Mouse (Mus musculus) left cerebral cortex, postnatal 14 days (tissue): ENCODE measurements around the gene Cryzl2. TPM values are rescaled to one million over a fixed set of nuclear protein-coding genes. Genes with fewer than 3 reads are reported as not detected.

Experiments used
- DNase-seq, 2 experiments: peaks; one replicate each; pipeline ENCODE4 v3.0.0; 2021 to 2022; ENCODE audit warnings: low spot score in 2 of 2, mixed read lengths in 1 of 2
- intact Hi-C: fragments of 180-260 bp; cut with DNase I; formaldehyde crosslinking; loops from one replicate; pipeline ENCODE4 v1.15.1; 2025
- total RNA-seq, 2 experiments: library from RNA; stranded (reverse); gene quantifications; 2 replicates each; pipeline ENCODE4 v1.2.3; 2021

Cryzl2 gene
- total RNA-seq, 2 experiments from 2014 or later, result 3.0 to 4.8 TPM

DNA sequence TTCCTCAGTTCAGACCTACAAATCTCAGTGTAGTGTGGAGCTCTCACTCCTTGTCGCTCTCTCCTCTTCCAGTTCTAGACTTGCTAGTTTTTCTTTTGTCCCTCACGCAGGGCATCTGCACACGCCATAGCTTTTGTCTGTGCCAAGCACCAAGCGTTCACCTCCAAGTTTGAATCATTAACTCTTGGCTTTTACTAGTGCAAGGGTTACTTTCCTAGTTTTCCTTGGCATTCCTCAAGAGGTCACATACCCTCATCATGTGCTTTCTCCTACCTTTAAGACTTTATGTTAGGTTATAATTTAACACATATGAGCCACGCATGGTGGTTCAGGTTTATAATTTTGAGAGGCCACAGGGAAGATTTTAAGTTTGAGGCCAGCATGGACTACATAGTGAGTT lies 2.9 kb downstream of the Cryzl2 start:
- DNase-seq, result no peak
- intact Hi-C loops, result no loop called here

DNA sequence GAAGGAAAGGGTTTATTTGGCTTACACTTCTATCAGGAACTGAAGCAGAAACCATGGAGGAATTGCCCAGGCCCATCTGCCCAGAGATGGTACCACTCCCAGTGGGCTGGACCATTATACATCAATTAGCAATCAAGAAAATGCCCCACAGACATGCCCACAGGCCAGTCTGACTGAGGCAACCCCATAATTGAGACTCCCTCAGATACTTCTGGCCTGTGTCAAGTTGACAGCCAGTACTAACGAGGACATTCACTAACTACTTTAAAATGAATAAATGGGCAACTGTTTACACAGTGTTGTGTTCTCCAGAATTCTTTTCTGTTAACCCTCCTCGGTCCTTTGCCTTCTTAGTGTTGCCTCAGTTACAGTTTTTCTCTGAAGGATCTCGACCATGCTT lies 4.0 kb downstream of the Cryzl2 start:
- no peak for DNase-seq
- intact Hi-C loops, result no loop called here

DNA sequence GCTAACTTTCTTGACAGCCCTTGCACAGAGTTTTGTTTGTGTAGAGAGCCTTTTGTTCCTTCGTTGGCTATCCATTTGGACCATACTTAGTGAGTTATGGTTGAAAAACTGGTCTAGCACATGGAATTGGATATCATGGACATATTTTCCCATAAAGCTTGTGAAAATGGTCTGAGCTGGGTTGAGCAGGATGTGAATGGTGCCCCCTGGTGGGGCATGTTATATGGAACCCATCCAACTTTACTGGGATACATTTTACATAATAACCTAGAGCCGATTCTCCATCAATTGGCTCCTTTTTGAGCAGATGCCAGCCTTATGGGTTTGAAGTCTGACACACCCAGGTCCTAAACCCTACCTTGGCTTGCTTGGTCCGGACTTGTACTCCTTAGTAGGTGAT lies 6.8 kb downstream of the Cryzl2 start:
- DNase-seq, result peak; percentile 64 to 70
- intact Hi-C loops, result no loop called here

DNA sequence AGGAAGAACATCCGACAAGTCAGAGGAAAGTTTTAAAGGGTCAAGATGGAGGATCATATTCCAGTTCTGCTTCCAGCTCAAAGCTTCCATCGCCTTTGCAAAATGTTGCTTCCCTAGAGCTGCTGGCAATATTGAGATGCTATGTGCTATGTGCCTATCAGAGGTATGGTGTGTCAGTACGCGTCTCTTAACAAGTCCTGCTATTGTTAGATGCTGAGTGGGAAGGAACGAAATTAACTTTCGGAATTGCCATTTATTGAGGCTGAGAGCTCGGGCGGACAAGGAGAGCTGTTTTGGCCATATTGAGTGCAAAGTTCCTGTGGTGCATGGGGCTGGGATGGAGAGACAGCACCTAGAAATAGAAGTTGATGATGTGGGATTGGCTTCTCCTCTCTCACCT lies 9.5 kb downstream of the Cryzl2 start:
- intact Hi-C loops, result no loop called here
- peak in 1 of 2 experiments; percentile 27 for DNase-seq

DNA sequence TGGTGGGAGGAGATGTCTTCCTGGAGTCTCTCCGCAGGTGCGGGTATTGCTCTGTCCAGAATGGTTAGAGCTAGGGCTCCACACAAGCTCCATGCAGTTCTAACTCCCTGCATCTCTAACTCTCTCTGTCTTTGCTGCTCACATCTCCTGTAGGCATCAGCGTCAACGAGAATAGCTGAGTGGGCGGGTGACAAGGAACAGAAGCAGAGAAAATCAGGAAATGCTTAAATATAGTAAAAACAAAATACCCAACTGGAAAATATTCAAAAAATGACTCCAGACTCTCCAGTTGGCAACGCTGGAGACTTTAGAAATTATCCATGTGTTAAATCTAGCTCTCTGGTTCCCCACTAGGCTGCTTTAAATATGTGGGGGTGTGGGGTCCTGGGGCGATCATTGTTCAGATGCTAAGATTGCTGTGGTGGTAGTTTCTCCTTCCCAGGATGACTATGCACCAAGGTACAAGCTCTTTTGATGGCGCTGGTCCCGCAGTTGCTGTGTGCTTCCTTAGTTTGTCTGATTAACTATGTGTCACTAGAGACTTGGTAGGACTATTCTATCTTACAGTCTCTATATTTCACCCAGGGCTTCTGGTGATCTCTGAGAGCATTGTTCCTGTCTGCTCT lies 12.5 kb downstream of the Cryzl2 start:
- intact Hi-C loops, result no loop called here

DNA sequence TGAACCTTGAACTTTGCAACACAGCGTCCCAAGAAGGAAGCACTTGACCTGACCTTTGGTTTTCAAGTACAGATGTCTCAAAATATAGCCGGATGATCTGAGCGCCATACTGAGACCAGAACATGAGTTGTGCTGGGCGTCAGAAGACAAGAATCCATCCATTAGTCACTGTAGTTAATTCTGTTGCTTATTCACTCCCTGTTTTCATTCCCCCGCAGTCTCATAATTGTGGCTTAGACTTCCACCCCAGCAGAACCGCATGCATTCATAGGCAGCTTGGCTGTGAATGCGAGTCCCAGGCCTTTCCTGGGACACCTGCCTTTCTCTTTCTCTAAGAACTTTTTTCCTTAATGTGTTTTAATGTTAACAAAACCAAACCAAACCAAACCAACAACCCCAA lies 14.3 kb downstream of the Cryzl2 start:
- DNase-seq, result no peak
- intact Hi-C loops, result no loop called here

More for the DNA sequence above, 12.5 kb downstream of the Cryzl2 start:
- peak; percentile 74 to 85 for DNase-seq

DNA sequence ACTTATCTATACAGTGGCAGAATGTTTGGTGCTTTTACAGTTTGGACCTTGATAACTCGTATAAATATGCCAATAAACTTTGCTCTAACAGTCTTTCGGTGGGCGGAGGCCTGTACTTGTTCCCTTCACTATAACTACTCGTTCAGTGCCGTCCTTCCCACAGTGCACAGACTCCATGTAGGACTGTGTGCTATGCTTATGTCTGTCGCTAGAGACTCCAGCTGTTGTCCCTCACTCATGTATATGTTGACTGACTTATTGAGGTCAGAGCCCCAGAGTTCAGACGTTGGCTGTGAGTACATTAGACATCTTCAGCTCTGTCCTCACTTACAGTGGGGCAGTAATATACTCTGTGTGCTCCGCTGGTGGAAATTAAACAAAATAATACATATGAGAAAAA lies 16.5 kb downstream of the Cryzl2 start:
- intact Hi-C loops, result no loop called here
- DNase-seq, result no peak

DNA sequence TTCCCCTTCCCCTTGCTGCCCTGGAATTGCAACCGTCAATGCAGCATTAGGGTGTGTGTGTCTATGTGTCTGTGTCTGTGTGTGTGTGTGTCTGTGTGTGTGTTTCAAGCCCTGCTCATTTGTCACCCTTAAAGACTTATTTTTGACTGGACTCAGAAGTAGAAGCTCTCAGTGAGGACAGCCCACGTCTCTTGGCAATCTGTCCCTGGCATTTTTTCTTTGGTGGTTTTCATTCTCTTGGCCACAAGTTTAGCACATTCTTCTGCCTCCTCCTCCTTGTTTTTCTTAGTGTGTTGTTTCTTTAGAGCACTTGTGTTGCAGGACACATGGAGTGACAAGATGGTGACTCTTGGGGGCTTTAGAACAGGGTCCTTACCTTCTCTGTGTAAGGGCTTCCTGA lies 17.9 kb downstream of the Cryzl2 start:
- peak in 1 of 2 experiments; percentile 42 for DNase-seq
- intact Hi-C loops, result no loop called here

DNA sequence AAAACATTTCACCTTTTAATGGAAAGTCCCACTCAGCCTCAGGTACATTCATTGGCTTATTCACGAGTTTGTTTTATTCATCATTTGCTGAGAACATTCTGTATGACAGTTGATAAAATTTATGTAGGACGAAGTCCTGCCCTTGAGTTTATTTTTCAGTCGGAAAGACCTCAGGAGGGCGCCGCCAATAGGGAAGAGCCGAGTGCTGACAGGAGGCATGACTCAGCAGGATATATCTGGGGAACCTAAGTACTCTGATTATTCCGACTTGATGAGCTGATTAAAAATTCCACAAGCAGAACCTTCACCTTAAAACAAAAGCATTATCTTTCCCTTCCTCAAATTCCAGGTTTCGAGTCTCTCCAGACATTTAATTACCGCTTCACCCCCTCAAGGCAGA lies 21.7 kb downstream of the Cryzl2 start:
- intact Hi-C loops, result no loop called here
- DNase-seq, result no peak

DNA sequence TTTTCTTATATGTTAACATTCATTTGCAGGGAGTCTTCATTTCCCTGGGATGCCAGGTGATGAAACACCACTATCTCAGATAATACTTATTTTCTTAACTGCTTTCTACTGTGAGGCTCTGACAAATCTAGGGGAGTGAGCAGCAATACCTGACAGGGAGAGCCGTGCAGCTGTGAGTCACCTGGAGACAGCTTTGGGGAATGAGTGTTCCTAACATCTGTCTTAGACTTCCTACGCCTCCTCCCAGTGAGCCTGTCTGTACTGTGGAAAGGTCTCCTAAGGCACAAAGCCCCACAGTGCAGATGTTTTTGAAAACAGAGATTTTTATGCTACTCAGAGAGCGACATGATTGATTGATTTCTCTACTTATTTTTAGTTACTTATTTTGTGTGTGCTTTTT lies 22.5 kb downstream of the Cryzl2 start:
- intact Hi-C loops, result no loop called here
- no peak for DNase-seq

DNA sequence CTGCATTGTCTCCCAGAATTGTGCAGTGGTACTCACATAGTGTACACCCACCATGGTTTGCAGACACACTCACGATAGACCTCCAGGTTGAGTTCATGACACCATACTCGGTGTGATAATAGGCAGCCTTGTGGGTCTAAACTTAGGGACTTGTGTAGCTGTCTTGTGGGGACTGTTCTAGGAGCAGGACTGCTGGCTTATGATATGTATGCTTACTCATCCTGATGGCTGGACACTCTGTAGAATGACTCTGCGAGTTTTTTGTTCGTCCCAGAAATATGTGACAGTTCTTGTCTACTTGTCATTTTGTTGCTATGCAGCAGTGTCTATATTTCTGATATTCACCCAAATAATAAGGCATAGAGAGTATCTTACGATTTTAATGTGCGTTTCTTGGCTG lies 23.3 kb downstream of the Cryzl2 start:
- intact Hi-C loops, result no loop called here
- no peak for DNase-seq

DNA sequence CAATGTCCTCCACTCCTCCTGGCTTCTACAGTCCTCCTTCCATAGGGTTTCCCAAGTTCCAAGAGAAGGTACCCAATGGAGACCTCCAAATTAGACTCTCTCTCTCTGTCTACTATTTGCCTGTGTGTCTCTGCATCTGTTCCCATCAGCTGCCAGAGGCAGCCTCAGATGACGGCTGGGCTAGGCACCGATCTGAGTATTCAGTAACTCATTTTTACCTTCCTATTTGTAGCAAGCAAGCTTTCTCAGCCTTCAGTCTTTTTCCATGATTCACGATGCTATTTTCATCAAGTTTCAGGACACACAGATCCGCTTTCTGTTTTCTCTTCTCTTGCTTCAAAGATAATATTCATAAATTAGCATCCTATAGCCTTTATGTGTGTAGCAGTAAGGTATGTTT lies 25.8 kb downstream of the Cryzl2 start:
- intact Hi-C loops, result no loop called here
- peak; percentile 42 to 56 for DNase-seq

DNA sequence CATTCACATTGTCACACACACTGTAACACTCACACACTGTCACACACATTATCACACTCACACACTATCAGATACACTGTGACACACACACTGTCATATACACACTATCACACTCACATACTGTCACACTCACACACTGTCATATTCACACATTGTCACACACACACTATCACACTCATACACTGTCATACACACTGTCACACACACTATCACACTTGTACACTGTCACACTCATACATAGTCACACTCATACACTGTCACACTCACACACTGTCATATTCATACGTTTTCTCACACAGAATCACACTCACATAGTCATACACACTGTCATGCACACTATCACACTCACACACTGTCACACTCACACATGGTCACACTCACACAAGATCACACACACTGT lies 42.3 kb downstream of the Cryzl2 start:
- intact Hi-C loops, result no loop called here
- no peak for DNase-seq

DNA sequence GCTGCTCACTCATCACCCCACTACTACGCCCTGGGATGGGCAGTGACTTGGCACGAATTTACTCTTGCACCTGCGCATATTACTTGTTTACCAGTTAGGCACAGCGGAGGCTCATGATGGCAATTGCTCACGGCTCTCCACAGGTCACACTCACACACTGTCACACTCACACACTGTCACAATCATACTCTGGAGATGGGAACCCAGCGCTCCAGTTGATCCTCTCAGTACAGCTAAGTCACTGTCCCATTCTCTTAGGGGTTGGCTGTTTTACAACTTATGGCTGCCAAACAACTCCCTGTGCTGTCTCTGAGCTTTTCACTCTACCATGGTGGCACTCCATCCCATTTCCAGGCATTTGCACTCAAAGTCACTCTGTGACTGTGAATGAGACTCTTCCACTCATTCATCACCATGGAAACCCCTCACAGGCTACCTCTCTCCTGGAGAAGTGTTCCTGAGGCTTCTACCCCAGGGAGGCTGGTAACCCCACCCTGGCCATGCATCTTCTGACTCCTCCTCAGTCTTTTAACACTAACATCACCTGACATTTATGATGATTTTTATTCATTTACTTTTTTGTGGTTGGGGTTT lies 43.1 kb downstream of the Cryzl2 start:
- DNase-seq, result no peak
- intact Hi-C loops, result no loop called here

DNA sequence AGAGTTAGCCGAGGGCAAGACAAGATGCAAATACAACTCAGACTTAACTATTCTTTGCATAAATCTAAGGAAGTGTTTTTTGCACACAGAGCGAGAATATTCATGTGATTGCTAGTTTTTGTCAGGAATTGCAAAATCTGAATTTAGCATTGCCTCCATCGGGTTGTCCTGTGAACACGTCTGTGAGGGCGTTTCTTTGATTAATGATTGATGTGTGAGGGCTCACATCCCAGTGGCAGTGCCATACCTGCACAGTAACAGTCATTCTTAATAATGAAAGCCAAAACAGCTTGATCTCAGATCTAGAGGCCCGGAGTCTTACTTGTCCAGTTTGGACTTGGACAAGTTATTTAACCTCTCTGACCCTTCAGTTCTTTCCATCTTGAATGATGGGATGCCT lies 44.7 kb downstream of the Cryzl2 start:
- no peak for DNase-seq
- intact Hi-C loops, result no loop called here

DNA sequence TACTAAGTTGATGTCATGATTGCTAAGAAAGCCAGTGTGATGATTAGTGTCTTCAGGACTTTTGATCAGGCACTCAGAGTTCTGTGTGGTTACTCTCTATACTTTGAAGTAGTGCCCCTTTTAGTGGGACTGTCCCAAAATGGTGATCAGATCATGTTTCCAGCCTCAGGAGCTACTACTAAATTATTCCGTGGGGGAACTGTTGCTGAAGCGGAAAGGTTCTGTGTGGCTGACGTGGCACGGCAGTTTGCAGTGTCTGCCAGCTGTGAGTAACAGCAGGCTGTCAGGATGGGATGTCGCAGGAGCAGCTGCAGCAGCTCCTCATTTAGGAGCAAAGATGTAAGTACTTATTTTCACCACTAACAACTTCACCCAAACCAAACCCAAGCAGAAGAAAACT lies 48.1 kb downstream of the Cryzl2 start, which contains the start of gene Sec16b:
Gene Sec16b (plus strand): TSS at position 207 of the 400 bp plus-strand sequence.
- intact Hi-C loops, result no loop called here
- peak; percentile 24 to 39 for DNase-seq

DNA sequence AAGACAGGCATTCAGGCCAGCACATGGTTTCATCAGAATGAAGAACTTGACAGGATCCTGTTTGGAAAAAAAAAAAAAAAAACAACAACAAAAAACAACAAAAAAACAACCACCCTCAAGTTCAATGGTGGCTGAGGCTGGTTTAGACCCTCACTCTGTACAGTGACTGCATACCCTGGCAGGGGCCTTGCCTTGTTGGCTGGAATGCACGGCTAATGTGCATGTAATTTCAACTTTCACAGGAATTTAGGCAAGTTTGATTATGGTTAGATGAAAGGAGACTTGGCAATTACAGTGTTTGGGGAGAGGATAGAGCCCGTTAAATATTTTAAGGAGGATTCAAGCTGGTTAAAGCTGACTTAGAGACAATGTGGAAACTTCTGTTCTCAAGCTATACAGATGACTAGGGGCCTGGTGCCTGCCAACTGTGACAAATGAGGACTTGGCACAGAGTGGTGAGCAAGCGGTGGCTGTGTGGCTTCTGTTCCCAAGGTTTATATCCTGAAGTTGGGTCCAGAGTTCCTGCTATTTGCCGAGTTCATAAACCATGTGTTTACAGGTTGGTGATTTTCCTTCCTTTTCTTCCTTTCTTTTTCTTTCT lies 48.7 kb downstream of the Cryzl2 start:
- DNase-seq, result peak; percentile 18 to 23
- intact Hi-C loops, result no loop called here

DNA sequence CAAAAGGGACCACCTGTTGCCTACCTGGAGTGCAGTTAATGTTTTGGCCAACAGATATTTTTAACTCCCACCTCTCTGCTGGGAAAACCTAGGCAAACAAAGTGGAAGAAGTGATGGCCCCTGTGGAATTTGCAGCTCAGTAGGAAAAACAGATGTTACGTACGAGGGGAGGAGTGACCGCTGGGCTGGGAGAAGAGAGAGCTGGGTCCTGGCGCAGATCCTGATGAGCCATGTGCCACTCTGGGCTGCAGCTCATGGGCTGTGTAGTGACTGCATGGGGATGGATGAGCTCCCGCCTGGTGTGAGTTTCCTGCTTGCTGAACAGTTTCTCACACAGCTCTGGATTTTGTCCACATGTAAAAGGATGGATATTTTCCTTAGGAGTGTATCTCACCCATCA lies 49.4 kb downstream of the Cryzl2 start:
- intact Hi-C loops, result no loop called here
- no peak for DNase-seq

DNA sequence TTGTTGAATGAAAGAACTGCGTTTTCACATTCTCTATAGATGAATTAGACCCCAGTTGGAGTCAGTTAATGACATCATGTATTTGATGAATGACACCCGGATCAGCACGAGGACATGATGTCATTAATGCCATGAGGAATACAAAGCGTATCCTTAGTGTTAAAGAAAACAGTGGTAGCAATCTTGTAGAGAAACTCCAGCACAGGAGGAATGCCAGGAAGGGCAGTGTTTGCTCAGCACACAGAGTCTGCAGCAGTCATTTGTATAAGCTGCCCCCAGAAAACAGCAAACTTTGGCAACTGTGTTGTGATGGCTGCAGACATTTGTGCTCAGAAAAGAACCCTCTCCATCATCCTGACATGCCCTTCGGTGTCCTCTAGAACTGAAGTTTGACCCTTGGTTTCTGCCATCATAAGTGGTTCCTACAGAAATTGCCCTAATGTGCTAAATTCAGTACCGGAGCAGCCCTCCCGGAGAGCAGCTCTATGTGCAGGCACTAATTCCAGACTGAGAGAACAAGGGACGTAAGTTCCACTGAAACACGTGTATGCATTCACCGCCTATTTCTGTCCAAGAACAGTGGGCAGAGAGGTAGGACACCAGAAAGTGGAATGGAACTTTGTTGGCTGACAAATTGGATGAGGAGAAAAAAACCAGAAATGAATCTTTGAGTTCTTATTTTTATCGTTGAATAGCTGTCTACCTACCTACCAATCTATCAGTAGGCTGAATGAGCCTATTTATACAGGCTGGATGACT lies 54.5 kb downstream of the Cryzl2 start:
- no peak for DNase-seq
- intact Hi-C loops, result no loop called here

DNA sequence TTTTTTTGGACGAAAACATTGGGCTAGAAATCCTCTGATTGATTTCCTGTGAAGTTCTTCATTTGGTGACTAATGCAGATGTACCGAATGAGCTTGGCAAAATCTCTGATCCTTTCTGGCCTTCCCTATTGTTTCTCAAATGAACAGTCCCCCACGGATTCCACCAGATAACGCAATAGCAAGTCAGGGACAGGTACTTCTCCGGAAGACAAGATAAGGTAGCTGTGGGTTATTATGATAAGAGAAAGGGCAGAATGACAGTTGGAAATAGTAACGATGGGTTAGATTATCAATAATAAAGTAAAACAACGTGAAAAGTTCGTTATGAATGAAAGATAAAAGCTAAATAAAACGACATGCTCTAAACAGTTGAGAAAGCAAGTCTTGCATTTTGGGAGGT lies 55.2 kb downstream of the Cryzl2 start:
- intact Hi-C loops, result no loop called here
- DNase-seq, result no peak

DNA sequence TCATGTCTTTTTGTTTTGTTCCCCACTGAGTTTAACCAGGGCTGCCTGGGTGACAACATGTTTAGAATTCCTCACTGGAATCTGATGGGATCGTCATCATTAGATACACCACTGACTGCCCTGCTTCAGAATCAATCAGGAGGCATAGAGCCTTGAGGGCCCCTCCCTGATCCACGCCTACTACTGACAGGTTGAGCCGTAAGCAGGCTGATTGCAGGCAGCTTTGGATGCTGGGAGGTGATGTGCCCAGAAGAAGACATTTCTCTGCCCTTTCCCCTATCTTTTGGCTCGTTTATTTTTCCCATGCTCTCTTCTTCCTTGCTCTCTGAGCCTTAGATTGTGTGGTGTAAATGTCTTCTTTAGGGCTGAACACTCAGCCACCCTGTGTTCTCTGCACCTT lies 55.9 kb downstream of the Cryzl2 start:
- DNase-seq, result no peak
- intact Hi-C loops, result no loop called here
